Mouse (Mus musculus) stomach, postnatal 0 days (tissue): ENCODE measurements at regions not wholly inside any gene's neighbourhood (a gene's known extent, or its start where the extent isn't known, plus 50 kb on each side); places are given as distances from the start of the nearest gene placed in this dataset.

Experiments used
- CTCF ChIP-seq: IDR thresholded peaks from 2 replicates; pipeline ENCODE4 v1.5.1; 2016; ENCODE audit warnings: antibody characterized with exemption, low read depth, mild to moderate bottlenecking, moderate library complexity
- EP300 ChIP-seq: optimal IDR thresholded peaks from 2 replicates; pipeline ENCODE3; 2016; ENCODE audit warnings: antibody characterized with exemption

DNA sequence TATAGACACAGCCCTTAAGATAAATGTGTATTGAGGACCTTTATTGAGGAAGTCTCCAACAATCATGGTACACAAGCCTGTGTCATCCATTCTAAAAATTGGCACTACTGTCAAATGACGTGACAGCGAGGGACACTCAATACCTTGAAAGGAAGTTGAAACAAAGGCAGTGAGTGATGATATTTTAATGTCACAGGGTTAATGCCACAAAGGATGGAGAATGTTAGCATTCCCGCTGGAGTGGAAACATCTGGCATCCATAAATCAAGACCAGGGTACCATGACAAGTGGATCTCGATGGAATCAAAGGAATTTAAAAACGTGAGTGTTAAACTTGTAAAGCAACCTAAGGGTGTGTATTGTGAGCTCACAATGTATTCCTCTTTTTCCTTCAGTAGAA, 441.5 kb downstream of the Basp1 start:
- TF ChIP-seq CTCF, result no peak
- TF ChIP-seq EP300, result no peak
